Mouse (Mus musculus) stomach, postnatal 0 days (tissue): ENCODE results near the gene Cacna2d1.

ENCODE experiments used
- CTCF ChIP-seq: IDR thresholded peaks from 2 replicates; pipeline ENCODE4 v1.5.1; 2016; ENCODE audit warnings: antibody characterized with exemption, low read depth, mild to moderate bottlenecking, moderate library complexity
- EP300 ChIP-seq: optimal IDR thresholded peaks from 2 replicates; pipeline ENCODE3; 2016; ENCODE audit warnings: antibody characterized with exemption

DNA sequence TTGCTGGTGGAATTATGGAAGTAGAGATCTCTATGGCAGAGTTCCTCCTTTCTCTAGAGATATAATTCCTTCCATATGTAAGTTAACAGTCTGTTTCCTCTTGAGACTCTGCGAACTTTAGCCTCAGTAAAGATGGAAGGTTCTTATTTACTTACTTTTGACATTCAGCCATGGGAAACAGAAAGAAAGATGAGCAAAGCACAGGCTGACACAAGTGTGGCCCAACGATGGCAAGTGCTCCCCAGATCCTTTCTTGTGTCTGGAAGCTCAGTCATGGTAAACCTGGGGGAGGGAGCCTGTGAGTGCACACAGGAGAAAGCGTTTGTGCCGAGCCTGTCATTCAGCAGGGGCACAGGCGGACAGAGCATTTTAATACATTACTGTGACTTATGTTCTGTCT is 48.9 kb downstream of the Cacna2d1 start:
- no peak for TF ChIP-seq CTCF
- TF ChIP-seq EP300 = no peak
